Mouse (Mus musculus) common myeloid progenitor, adult 5-6 weeks (primary cell): ENCODE results near the gene 1700102P08Rik. TPM values are rescaled to one million over a fixed set of nuclear protein-coding genes. Genes with fewer than 3 reads are reported as not detected.

ENCODE experiments used
- ATAC-seq: replicated peaks from 2 replicates; pipeline ENCODE4 v1.8.0; 2016; ENCODE audit warnings: low read depth, mild to moderate bottlenecking, moderate TSS enrichment, inconsistent platforms; ENCODE audit not compliant: poor library complexity, severe bottlenecking
- total RNA-seq: library from RNA; stranded (forward); fragments of 200-1000, 187-1606 nt; gene quantifications from 2 replicates; pipeline ENCODE4 v1.2.3, GENCODE M21; 2017

1700102P08Rik gene
- total RNA-seq, 1 experiment from 2014 or later: not detected

DNA sequence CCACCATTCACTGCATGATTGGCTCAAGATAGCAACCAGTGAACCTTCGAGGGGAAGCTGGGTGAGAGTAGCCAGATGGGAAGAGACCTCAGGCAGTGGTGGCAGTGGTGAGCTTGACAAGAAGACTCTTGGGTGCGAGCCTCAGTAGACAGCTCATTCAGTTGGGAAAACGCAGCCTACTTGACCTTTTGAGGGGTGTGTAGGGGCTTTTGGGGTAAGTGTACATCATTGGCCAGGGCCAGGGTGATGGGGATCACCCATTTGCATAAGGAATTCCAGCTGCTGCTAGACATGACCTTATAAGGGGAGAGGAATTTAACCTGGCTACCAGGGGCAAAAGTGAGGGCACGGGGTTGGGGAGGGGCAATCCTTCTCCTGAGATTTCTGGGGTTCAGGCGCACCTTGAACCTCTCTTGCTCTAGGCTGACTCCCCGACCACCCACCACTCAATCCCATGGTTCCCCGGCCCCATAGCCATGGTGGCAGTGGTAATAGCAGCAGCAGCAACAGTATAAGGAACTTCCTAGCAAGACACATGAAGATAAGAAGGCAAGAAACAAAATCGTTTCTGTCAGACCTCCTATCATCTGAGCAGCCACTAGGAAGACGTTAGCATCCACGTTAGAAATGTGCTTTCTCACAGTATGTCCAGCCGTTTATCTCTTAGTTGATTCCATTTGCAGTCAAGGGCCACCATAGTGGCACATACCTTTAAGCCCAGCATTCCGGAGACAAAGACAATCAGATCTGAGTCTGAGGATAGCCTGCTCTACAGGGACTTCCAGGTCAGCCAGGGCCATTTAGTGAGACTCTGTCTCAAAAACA is 63.4 kb downstream of the 1700102P08Rik start:
- ATAC-seq: no peak

DNA sequence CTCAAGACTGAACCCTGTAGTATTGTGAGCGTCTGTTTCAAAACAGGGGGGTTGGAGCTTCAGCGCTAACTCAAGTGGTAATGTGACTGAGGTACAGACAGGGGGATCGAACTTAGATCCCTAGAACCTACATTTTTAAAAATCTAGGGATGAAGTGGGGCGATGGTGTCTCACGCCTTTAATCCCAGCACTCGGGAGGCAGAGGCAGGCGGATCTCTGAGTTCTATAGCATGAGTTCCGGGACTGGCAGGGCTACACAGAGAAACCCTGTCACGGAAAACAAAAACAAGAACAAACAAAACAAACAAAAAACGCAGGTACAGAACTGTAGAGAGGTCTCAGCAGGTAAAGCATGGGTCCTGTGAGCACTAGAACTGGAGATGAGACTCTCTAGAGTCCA is 64.3 kb downstream of the 1700102P08Rik start:
- ATAC-seq: no peak

DNA sequence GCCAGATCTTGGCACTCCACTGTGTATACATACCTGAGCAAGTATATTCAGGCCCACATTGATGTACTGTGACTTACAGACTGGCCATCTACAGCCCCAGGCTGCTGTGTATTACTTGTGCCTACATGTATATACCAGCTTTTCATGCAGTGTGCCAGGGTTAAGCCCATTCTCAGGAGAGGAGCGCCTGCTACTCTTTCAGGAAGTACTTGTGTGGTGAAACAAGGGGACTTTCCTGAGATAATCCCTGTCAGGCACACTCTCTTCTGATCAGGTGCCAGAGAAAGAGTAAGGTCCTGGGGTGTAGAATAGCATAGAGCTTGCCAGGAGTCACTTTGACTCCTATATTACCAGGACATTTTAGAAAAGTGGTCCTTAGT is 67.3 kb downstream of the 1700102P08Rik start:
- peak; percentile 16 for ATAC-seq

Other genes starting within 250 kb of the 1700102P08Rik start
- gene Bsn, start 202.4 kb upstream of the 1700102P08Rik start, total RNA-seq: 3.5 and 4.0 TPM in 2 replicates
- 7.7 and 10.9 TPM in 2 replicates for gene Dag1, start 128.8 kb upstream of the 1700102P08Rik start, total RNA-seq
- gene Nicn1, start 102.4 kb upstream of the 1700102P08Rik start, total RNA-seq: 8.2 and 9.0 TPM in 2 replicates
- gene Amt, start 96.0 kb upstream of the 1700102P08Rik start, total RNA-seq: 0.82 TPM in 1 of 2 replicates, not detected in the other
- gene Rhoa, start 86.7 kb upstream of the 1700102P08Rik start, total RNA-seq: 256 and 280 TPM in 2 replicates
- 5.4 and 7.9 TPM in 2 replicates for gene Tcta, start 86.6 kb upstream of the 1700102P08Rik start, total RNA-seq
- gene Gpx1, start 53.9 kb upstream of the 1700102P08Rik start, total RNA-seq: 1,127 and 1,204 TPM in 2 replicates
- gene Usp4, start 45.0 kb upstream of the 1700102P08Rik start, total RNA-seq: 49.2 and 75.5 TPM in 2 replicates
- 0.59 and 1.4 TPM in 2 replicates for gene Ccdc36, start 35.7 kb downstream of the 1700102P08Rik start, total RNA-seq
- gene BC048562, start 43.7 kb downstream of the 1700102P08Rik start, total RNA-seq: not detected in 2 replicates
- gene Ccdc71, start 67.7 kb downstream of the 1700102P08Rik start, total RNA-seq: 11.0 and 15.4 TPM in 2 replicates
- 6.8 and 8.2 TPM in 2 replicates for gene Klhdc8b, start 68.8 kb downstream of the 1700102P08Rik start, total RNA-seq
- 0.15 and 0.37 TPM in 2 replicates for gene Lamb2, start 86.9 kb downstream of the 1700102P08Rik start, total RNA-seq
- 54.3 and 63.1 TPM in 2 replicates for gene Usp19, start 97.8 kb downstream of the 1700102P08Rik start, total RNA-seq
- gene Qars, start 114.9 kb downstream of the 1700102P08Rik start, total RNA-seq: 149 and 207 TPM in 2 replicates
- 131 and 150 TPM in 2 replicates for gene Qrich1, start 124.0 kb downstream of the 1700102P08Rik start, total RNA-seq
- 317 and 371 TPM in 2 replicates for gene Impdh2, start 167.5 kb downstream of the 1700102P08Rik start, total RNA-seq
- 9.8 and 18.9 TPM in 2 replicates for gene Ndufaf3, start 174.6 kb downstream of the 1700102P08Rik start, total RNA-seq
- gene Dalrd3, start 177.1 kb downstream of the 1700102P08Rik start, total RNA-seq: 37.7 and 38.8 TPM in 2 replicates
- gene Wdr6, start 185.9 kb downstream of the 1700102P08Rik start, total RNA-seq: 22.0 and 29.5 TPM in 2 replicates
- 0.39 and 1.1 TPM in 2 replicates for gene P4htm, start 204.9 kb downstream of the 1700102P08Rik start, total RNA-seq